Mouse (Mus musculus): ENCODE data around the gene Defb43. TPM values are rescaled to one million over a fixed set of nuclear protein-coding genes. Genes with fewer than 3 reads are reported as not detected.

The Defb43 gene
- not detected for total RNA-seq (2023)

DNA sequence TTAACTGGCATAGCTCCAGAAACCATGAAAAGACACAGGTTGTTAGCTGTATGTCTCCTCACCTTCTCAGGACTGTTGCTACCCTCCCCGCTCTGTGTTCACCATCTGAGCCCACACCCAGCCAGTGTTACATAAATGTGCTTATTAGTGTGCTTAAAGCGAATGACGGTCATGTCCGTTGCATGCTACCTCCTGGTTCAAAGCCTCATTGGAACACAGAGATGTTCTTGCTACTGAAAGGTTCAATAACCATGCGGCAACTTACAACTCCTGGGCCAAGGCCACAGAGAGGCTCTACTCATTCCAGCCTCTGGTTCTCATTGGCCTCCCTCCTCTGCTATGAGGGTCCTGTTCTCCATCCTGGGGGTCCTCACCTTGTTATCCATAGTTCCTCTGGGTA lies at the start of gene Defb43:
TSS of gene Defb43 (plus strand) at position 301 of the 400 bp plus-strand sequence.

DNA sequence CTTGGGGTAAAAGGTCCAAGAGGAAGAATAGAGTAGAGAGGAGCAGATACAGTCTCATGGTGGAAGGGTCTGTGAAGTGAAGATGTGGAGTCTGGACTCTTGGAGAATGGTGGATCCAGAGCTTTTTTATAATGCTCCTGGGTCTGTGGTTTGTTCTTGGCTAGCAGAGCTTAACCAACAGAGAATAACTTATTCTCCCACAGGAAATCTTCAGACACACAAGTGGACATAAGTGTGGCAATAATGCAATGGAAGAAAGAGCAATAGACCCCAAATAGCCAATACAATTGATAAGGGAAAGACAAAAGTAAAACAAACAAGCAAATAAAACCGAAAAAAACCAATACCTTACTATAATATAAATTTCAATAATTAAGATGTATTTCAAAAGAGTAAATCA lies 27.2 kb upstream of the Defb43 start, which contains the start of gene Defb48:
TSS of gene Defb48 (minus strand) at position 101 of the 400 bp plus-strand sequence.

DNA sequence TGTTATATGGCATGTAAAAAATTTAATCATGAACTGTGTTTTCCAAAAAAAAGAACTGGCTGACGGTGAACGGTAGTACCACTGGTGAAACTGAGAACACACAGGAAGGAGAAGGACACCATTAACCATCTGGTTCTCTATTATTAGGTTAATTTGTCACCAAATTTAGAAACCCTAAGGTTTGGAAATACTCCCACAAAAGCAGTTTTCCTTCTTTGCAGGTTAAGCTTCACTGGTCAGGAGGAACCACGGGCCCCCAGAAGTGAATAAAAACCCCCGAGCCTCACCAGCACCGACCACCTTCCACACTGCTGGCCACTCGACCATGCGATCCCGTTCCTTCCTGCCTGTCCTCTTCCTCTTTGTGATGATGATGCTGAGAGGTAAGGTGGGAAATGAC lies 13.8 kb upstream of the Defb43 start, which contains the start of gene Defb47:
TSS of gene Defb47 (plus strand) at position 301 of the 400 bp plus-strand sequence.

DNA sequence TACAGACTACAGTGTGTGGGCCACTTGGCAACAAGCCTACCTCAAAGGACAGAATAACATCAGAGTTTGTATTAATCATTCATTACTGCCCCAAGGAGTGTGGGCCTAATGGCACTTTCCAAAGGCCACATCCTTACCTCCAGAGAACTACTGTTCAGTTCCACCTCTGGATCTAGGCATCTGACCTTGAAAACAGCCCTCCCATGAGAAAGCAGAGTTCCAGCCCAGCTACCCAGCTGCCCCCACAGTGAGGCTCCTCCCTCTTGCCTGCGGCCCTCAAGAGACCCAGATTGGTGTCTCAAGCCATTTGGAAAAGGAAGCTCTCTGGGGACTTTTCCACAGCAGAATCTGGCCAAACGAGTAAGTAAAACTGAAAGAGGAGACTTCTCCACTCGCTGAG lies 35.1 kb downstream of the Defb43 start, which contains the start of gene Defb42:
TSS of gene Defb42 (plus strand) at position 301 of the 400 bp plus-strand sequence.

GRCm38 (mm10) chr14:63049910-63050370 lies 38.4 kb downstream of the Defb43 start, which contains the start of gene Defb30:
Gene Defb30 (minus strand): TSS chr14:63049960.

Other genes with a start within 250 kb of the Defb43 start
- 10 to 100 TPM; 67.6 to 72.3 TPM for gene Wdfy2, start 174.1 kb upstream of the Defb43 start, total RNA-seq (2023)
- not detected for gene Defb48, start 27.3 kb upstream of the Defb43 start, total RNA-seq (2023)
- not detected for gene Defb47, start 13.7 kb upstream of the Defb43 start, total RNA-seq (2023)
- not detected for gene Defb42, start 35.2 kb downstream of the Defb43 start, total RNA-seq (2023)
- not detected for gene Defb30, start 38.2 kb downstream of the Defb43 start, total RNA-seq (2023)

Data from monocyte, adult 59 days (primary cell).